ENCODE assay signal across 9 mouse cellular contexts in genomic region chr17:37083327-37083726, GRCm38 (mm10). TPM values are rescaled to one million over a fixed set of nuclear protein-coding genes. Genes with fewer than 3 reads are reported as not detected.
DNase-seq lines count a peak whose midpoint lies in the region; ATAC-seq and TF ChIP-seq lines count a peak whose summit lies in the region.
"Had no signal": no experiment of that assay in that cellular context is flagged by ENCODE, and none has a peak within 500 bp of the region (broad histone marks: within the 10 kb centered on the region; RNA-seq: fewer than 3 reads in every experiment).

No protein-coding gene starts in this region.

- no peak for TF ChIP-seq POLR2A in ES-Bruce4 (IDR thresholded peaks at IDR 0.05; ENCODE audit: insufficient read depth, low read length)

- DNase-seq in cerebellum, adult 11-12 months: no peak
- peak; percentile 38 for DNase-seq in cerebellum, adult 9-10 months
- DNase-seq in gonadal fat pad, adult 2 months (ENCODE audit: low read depth): peak; percentile 10
- peak; percentile 53 for DNase-seq in ovary, postnatal 14 days (ENCODE audit: low spot score)

- peak; percentile 66 for TF ChIP-seq CTCF in ES-Bruce4 (IDR thresholded peaks at IDR 0.05; ENCODE audit: low read depth, low read length)
- TF ChIP-seq CTCF in intestine, postnatal 0 days (IDR thresholded peaks at IDR 0.05; ENCODE audit: low read depth): peak; percentile 96

- 1% methylated on average over 8 of the region's 8 CpGs for WGBS in intestine, postnatal 0 days
- 2% methylated on average over 8 of the region's 8 CpGs for WGBS in lung, embryonic 16.5 days

- H3K27ac ChIP-seq in ES-Bruce4 (ENCODE audit: insufficient read depth, low read length): no peak overlapping the region
- no peak overlapping the region for H3K27ac ChIP-seq in intestine, postnatal 0 days (ENCODE audit: low read depth, low read length)
- no peak overlapping the region for H3K27ac ChIP-seq in lung, embryonic 16.5 days (ENCODE audit: low read length)
- H3K27ac ChIP-seq: macrophage had no signal

- no peaks in the 10 kb centered on the region for H3K27me3 ChIP-seq in ES-Bruce4 (ENCODE audit: control insufficient read depth, insufficient read depth, low read length, poor library complexity, severe bottlenecking)
- H3K27me3 ChIP-seq in intestine, postnatal 0 days (replicated peaks; ENCODE audit: control insufficient read depth, insufficient read depth, low read length): no peaks in the 10 kb centered on the region
- H3K27me3 ChIP-seq in lung, embryonic 16.5 days (ENCODE audit: control insufficient read depth, insufficient read depth, low read depth, low read length): no peaks in the 10 kb centered on the region

- H3K9ac ChIP-seq in ES-Bruce4 (ENCODE audit: low read depth, poor library complexity, severe bottlenecking): no peak overlapping the region
- H3K9ac ChIP-seq in intestine, postnatal 0 days (ENCODE audit: low read depth, low read length): no peak overlapping the region
- H3K9ac ChIP-seq in lung, embryonic 16.5 days (ENCODE audit: low read length): no peak overlapping the region

- peaks cover 6% of the 10 kb centered on the region for H3K4me1 ChIP-seq in ES-Bruce4 (ENCODE audit: control insufficient read depth, insufficient read depth, low read length)
- H3K4me1 ChIP-seq in intestine, postnatal 0 days (replicated peaks; ENCODE audit: control insufficient read depth, insufficient read depth, low read length): no peaks in the 10 kb centered on the region
- H3K4me1 ChIP-seq in lung, embryonic 16.5 days (replicated peaks; ENCODE audit: control insufficient read depth, insufficient read depth, low read length): peaks cover 2% of the 10 kb centered on the region; the same call in 1 of the 2 replicates

- H3K4me2 ChIP-seq in intestine, postnatal 0 days (replicated peaks; ENCODE audit: low read depth): no peak overlapping the region
- H3K4me2 ChIP-seq in lung, embryonic 16.5 days (ENCODE audit: low read depth, low read length): no peak overlapping the region

- H3K36me3 ChIP-seq in ES-Bruce4 (ENCODE audit: control insufficient read depth, insufficient read depth, low read length, poor library complexity, severe bottlenecking): no peaks in the 10 kb centered on the region
- no peaks in the 10 kb centered on the region for H3K36me3 ChIP-seq in intestine, postnatal 0 days (ENCODE audit: control insufficient read depth, insufficient read depth)
- no peaks in the 10 kb centered on the region for H3K36me3 ChIP-seq in lung, embryonic 16.5 days (ENCODE audit: control insufficient read depth, insufficient read depth, low read length)

- H3K9me3 ChIP-seq in ES-Bruce4 (replicated peaks; ENCODE audit: control insufficient read depth, insufficient read depth, low read length, poor library complexity, severe bottlenecking): no peaks in the 10 kb centered on the region
- H3K9me3 ChIP-seq in intestine, postnatal 0 days (ENCODE audit: control insufficient read depth): no peaks in the 10 kb centered on the region
- H3K9me3 ChIP-seq in lung, embryonic 16.5 days (ENCODE audit: control insufficient read depth, low read length): no peaks in the 10 kb centered on the region

- H3K4me3 ChIP-seq in ES-Bruce4 (ENCODE audit: low read depth, low read length): no peak overlapping the region
- H3K4me3 ChIP-seq in intestine, postnatal 0 days (ENCODE audit: low read depth, low read length): no peak overlapping the region
- no peak overlapping the region for H3K4me3 ChIP-seq in lung, embryonic 16.5 days (ENCODE audit: low read length)

- 0 out of 2 replicates have a peak, but pooled peaks have one; percentile 27 for TF ChIP-seq EP300 in ES-Bruce4 (IDR thresholded peaks at IDR 0.05; ENCODE audit: insufficient read depth, low read depth, low read length)

- peak; percentile 52; the same call in 1 of the 2 replicates for ATAC-seq in cerebellum, adult (ENCODE audit: insufficient number of reproducible peaks, low FRiP score, low TSS enrichment)
- peak; percentile 41; the same call in 1 of the 2 replicates for ATAC-seq in intestine, postnatal 0 days
- peak; percentile 74; the same call in 1 of the 2 replicates for ATAC-seq in lung, embryonic 16.5 days (ENCODE audit: low read depth)

RNA-seq across cellular contexts. Expression of gene Olfr90, which starts 5.0 kb away (rescaled TPM):
- polyA plus RNA-seq in ES-Bruce4 (2011; ENCODE audit: insufficient read depth, insufficient read length, low read depth, missing spikeins): 0.22 TPM in 1 of 2 replicates, not detected in the other
- polyA plus RNA-seq in gonadal fat pad, adult 2 months (2012; rRNA removed): not detected in 2 replicates
- polyA plus RNA-seq in intestine, postnatal 0 days (2015; fragmentation: Nextera tagmentation; extraction: Ambion mirVana): not detected in 2 replicates
- polyA plus RNA-seq in lung, embryonic 16.5 days (2015; fragmentation: Nextera tagmentation; extraction: Ambion mirVana): not detected in 2 replicates
- polyA plus RNA-seq: macrophage had no signal

RNA-seq across cellular contexts. Expression of gene Olfr91, which starts 14.8 kb away (rescaled TPM):
- polyA plus RNA-seq in ES-Bruce4 (2011; ENCODE audit: insufficient read depth, insufficient read length, low read depth, missing spikeins): not detected in 2 replicates
- polyA plus RNA-seq in gonadal fat pad, adult 2 months (2012; rRNA removed): not detected in 2 replicates
- polyA plus RNA-seq in intestine, postnatal 0 days (2015; fragmentation: Nextera tagmentation; extraction: Ambion mirVana): not detected in 2 replicates
- polyA plus RNA-seq in lung, embryonic 16.5 days (2015; fragmentation: Nextera tagmentation; extraction: Ambion mirVana): not detected in 2 replicates
- polyA plus RNA-seq: macrophage had no signal

RNA-seq across cellular contexts. Expression of gene Olfr92, which starts 36.6 kb away (rescaled TPM):
- polyA plus RNA-seq in ES-Bruce4 (2011; ENCODE audit: insufficient read depth, insufficient read length, low read depth, missing spikeins): not detected in 2 replicates
- polyA plus RNA-seq in gonadal fat pad, adult 2 months (2012; rRNA removed): not detected in 2 replicates
- polyA plus RNA-seq in intestine, postnatal 0 days (2015; fragmentation: Nextera tagmentation; extraction: Ambion mirVana): not detected in 2 replicates
- polyA plus RNA-seq in lung, embryonic 16.5 days (2015; fragmentation: Nextera tagmentation; extraction: Ambion mirVana): not detected in 2 replicates
- polyA plus RNA-seq: macrophage had no signal

RNA-seq across cellular contexts. Expression of gene Gabbr1, which starts 37.6 kb away (rescaled TPM):
- 163 and 180 TPM in 2 replicates for polyA plus RNA-seq in ES-Bruce4 (2011; ENCODE audit: insufficient read depth, insufficient read length, low read depth, missing spikeins)
- 17.3 and 21.3 TPM in 2 replicates for polyA plus RNA-seq in gonadal fat pad, adult 2 months (2012; rRNA removed)
- 4.1 and 4.4 TPM in 2 replicates for polyA plus RNA-seq in intestine, postnatal 0 days (2015; fragmentation: Nextera tagmentation; extraction: Ambion mirVana)
- 5.6 and 7.3 TPM in 2 replicates for polyA plus RNA-seq in lung, embryonic 16.5 days (2015; fragmentation: Nextera tagmentation; extraction: Ambion mirVana)
